Mouse (Mus musculus) midbrain, embryonic 10.5 days (tissue): Measurements from ENCODE around the gene Elmod3. TPM values are rescaled to one million over a fixed set of nuclear protein-coding genes. Genes with fewer than 3 reads are reported as not detected.

Source experiments
- DNase-seq: peaks from one replicate; pipeline ENCODE4 v3.0.0-alpha.2; 2017; ENCODE audit warnings: low spot score
- H3K27ac ChIP-seq: fragments of 300-500 bp; sonication (generic); replicated peaks from 2 replicates; pipeline ENCODE4 v1.5.1; 2016; ENCODE audit warnings: mild to moderate bottlenecking
- H3K27me3 ChIP-seq: fragments of 300-500 bp; sonication (generic); 2 replicates; pipeline ENCODE4 v1.6.1; 2016; ENCODE audit warnings: low read depth, mild to moderate bottlenecking; ENCODE audit not compliant: poor library complexity, severe bottlenecking
- H3K36me3 ChIP-seq: fragments of 300-500 bp; sonication (generic); 2 replicates; pipeline ENCODE4 v1.6.1; 2016; ENCODE audit warnings: mild to moderate bottlenecking, moderate library complexity
- H3K4me1 ChIP-seq: fragments of 300-500 bp; sonication (generic); 2 replicates; pipeline ENCODE4 v1.6.1; 2016
- H3K4me3 ChIP-seq: fragments of 300-500 bp; sonication (generic); 2 replicates; pipeline ENCODE4 v1.5.1; 2016; ENCODE audit warnings: mild to moderate bottlenecking, moderate library complexity
- H3K9me3 ChIP-seq: fragments of 300-500 bp; sonication (generic); replicated peaks from 2 replicates; pipeline ENCODE4 v1.6.1; 2016; ENCODE audit warnings: mild to moderate bottlenecking
- WGBS: fragments of 180-500 bp; shearing (Covaris S2); methylation state at CpG from one replicate; pipeline ENCODE4 v1.1.7; 2016; 5-methylcytosine and 5-hydroxymethylcytosine counted together
- polyA plus RNA-seq: library from polyadenylated mRNA; unstranded; fragments of >200 nt; fragmentation: Nextera tagmentation; extraction: Ambion mirVana; gene quantifications from 2 replicates; pipeline ENCODE4 v1.2.1, GENCODE M21; 2016

Elmod3 gene
- polyA plus RNA-seq, 1 experiment from 2014 or later, result 14.2 TPM

DNA sequence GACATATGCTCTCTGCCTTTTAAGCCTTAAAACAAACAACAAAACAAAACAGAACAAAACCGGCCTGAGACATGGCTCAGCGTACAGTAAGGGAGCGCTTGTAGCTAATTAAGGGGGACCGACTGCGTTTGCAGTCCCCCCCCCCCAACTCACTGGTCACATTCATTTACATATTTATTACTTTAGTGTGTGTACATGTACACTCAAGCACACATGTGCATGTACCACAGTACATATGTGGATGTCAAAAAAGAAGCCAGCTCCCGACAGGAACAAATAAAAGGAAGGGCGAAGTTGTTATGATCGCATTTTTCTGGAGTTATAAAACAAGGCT lies 45.2 kb downstream of the Elmod3 start:
- H3K27me3 ChIP-seq, result no peaks in the 10 kb centered on the region
- peak overlapping the region; percentile 55 for H3K4me3 ChIP-seq
- no peaks in the 10 kb centered on the region for H3K9me3 ChIP-seq
- H3K27ac ChIP-seq, result peak overlapping the region; percentile 89
- H3K36me3 ChIP-seq, result no peaks in the 10 kb centered on the region
- WGBS, result 22% methylated on average over 8 of the region's 8 CpGs
- no peak for DNase-seq
- H3K4me1 ChIP-seq, result peaks cover 31% of the 10 kb centered on the region

DNA sequence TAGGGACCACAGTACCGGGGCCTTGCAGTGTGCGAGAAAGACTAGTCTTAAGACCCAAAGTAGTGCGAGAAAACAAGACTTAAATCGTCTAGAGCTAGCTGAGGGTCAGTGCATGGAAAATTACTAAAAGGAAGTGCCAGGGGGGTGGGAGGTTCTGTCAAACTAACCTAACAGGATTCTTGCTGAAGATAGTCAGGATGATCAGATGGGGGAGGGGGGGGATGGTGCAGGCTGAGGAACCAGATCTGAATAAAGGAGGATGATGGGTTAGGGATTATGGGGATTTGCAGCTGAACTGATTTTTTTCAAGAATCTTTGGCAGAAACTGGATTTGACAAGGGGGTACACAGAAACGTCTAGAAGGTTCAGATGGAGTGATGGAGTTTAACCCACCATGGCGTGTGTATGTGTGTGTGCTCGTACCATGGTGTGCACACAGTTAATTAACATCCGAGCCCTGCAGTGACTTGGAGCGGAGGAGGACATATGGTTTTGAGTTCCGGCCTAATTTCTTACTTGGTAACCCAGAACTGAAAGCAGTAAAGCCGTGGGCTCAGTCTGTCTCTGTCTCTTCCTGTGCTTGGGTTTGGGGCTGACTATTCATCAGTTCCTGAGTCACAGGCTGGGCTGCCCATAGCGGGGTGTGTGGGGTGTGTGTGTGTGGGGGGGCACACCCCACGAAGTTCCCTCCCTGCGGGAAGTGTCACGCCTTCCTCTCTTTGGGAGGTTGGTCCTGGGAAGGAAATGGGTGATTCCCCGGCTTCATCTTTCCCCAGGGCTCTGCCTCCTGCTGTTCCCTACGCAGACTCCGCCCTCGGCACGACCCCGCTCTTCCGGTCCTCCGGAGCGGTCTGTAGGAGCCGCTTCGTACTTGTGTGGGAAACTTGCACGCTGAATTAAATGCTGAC lies 45.8 kb downstream of the Elmod3 start:
- H3K4me1 ChIP-seq, result peaks cover 31% of the 10 kb centered on the region
- H3K4me3 ChIP-seq, result peak overlapping the region; percentile 55
- DNase-seq, result peak; percentile 64
- H3K27ac ChIP-seq, result peak overlapping the region; percentile 89
- no peaks in the 10 kb centered on the region for H3K9me3 ChIP-seq
- H3K27me3 ChIP-seq, result no peaks in the 10 kb centered on the region
- H3K36me3 ChIP-seq, result no peaks in the 10 kb centered on the region
- WGBS, result 22% methylated on average over 27 of the region's 27 CpGs

DNA sequence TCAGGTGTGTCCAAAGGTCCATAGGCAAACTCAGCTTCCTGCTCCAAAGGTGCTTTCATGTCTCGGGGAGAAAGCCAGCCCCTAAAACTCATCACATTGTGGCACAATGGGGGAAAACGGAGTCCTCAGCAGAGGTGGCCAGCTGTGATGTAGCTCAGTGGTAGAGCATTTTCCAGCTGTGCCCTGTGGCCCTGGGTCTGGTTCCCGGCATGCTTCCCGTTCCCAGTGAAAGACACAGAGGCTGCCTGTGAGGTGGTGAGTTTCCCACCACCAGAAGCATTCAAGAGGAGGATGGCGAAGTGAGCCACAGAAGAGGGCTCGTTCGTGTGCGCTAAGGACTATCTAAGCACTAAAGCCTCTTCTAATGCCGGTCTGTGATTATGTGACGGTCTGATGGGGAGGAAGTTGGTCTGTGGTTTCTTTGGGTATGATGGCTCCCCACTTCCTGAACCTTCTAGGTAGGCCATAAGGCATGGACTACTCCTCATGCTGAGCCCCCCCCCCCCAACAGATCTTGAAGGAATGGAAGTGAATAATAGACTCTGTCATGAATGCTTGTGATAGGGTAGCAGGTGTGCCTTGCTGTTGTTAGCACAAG lies 47.6 kb downstream of the Elmod3 start:
- H3K27me3 ChIP-seq, result no peaks in the 10 kb centered on the region
- DNase-seq, result no peak
- no peaks in the 10 kb centered on the region for H3K9me3 ChIP-seq
- H3K4me1 ChIP-seq, result peaks cover 31% of the 10 kb centered on the region
- 86% methylated on average over 10 of the region's 10 CpGs for WGBS
- H3K27ac ChIP-seq, result peak overlapping the region; percentile 28; the same call in 1 of the 2 replicates
- H3K4me3 ChIP-seq, result no peak overlapping the region
- H3K36me3 ChIP-seq, result no peaks in the 10 kb centered on the region

DNA sequence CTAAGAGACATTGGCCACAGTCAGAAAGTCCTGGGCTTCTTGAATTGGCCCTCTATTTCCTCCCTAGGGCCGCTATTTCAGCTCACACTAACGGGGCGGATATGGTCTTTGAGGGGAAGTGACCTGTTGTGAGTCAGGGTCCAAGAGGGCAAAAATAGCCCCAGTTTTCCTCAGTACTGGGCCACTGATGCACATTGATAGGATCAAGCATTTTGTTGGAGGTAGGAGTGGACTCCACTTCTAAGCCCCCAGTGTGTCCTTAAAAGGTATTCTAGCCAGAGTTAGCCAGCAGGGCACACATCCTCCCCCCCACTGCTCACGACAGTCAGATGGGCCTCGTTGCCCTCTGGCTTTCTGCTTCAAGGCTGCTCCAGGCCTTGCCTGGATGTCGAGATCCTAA lies 48.2 kb downstream of the Elmod3 start:
- Histone ChIP-seq H3K27me3 (no peaks in the 10 kb centered on the region), H3K4me1 (peaks cover 31% of the 10 kb centered on the region), H3K4me3 (no peak overlapping the region), H3K36me3 (no peaks in the 10 kb centered on the region), H3K9me3 (no peaks in the 10 kb centered on the region), H3K27ac (no peak overlapping the region)
- no peak for DNase-seq
- 64% methylated on average over 6 of the region's 6 CpGs for WGBS

DNA sequence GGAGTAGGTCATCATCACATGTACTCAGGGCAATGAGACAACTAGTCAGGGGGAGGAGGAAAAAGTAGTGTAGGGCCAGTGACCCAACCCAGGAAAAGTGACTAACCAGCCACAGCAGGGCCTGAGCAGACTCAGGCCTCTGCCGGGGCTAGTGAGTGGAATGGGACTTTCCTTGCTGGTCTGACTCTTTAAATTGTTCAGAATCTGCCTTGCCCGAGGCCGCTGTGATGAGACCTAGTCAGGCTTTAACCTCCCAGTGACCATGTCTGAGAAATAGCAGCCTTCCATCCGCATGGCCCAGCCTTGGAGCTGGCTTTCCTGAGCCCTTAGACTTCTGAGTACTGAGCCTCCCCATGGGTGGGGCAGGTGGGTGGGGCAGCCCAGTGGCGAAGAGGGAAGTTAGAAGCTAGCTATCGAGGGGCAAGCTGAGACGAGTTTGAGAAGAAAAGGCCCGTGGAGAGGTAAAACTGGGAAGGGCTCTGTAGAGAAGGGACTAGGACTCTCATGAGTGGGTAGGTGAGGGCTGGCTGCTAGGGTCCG lies 49.1 kb downstream of the Elmod3 start:
- H3K27me3 ChIP-seq, result peaks cover 3% of the 10 kb centered on the region; the same call in 1 of the 2 replicates
- no peaks in the 10 kb centered on the region for H3K36me3 ChIP-seq
- no peak for DNase-seq
- H3K9me3 ChIP-seq, result no peaks in the 10 kb centered on the region
- H3K4me3 ChIP-seq, result no peak overlapping the region
- 75% methylated on average over 9 of the region's 9 CpGs for WGBS
- no peak overlapping the region for H3K27ac ChIP-seq
- peaks cover 38% of the 10 kb centered on the region for H3K4me1 ChIP-seq

DNA sequence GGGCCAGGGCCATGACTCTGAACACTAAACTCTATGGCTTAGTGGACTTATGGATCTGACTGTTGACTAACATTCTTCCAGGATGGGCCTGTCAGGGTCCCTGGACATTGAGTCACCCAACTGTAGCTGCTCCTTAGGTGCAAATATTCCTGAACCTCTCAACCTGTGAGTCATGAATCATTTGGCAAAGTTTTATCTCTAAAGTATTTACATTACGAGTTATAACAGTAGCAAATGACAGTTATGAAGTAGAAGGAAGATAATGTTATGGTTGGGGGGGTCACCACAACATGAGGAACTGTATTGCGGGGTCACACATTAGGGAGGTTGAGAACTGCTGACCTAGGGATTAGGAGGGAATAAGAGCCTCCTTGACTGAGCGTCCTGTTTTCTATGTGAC lies 50.4 kb downstream of the Elmod3 start:
- Histone ChIP-seq H3K36me3 (no peaks in the 10 kb centered on the region), H3K4me3 (no peak overlapping the region), H3K9me3 (no peaks in the 10 kb centered on the region), H3K27me3 (peaks cover 4% of the 10 kb centered on the region; the same call in 1 of the 2 replicates), H3K27ac (no peak overlapping the region), H3K4me1 (peaks cover 39% of the 10 kb centered on the region)
- no peak for DNase-seq
- WGBS, result 90% methylated on average over 3 of the region's 3 CpGs

DNA sequence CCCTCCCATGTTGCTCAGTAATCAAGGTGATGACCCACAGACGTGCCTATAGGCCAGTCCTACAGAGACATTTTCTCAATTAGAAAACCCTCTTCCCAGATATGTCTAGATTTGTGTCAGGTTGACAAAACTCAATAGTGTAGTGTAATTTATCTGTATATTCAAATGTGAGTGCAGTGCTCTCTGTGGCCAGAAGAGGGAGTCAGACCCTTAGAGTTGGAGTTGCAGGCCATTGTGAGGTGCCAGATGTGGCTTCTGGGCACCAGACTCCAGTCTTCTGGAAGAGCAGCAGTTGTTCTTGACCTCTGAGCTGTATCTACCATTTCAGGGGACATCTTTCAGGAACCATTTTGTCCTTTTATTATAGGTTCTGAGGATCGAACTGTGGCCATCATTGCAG lies 51.1 kb downstream of the Elmod3 start:
- no peak overlapping the region for H3K27ac ChIP-seq
- peaks cover 4% of the 10 kb centered on the region; the same call in 1 of the 2 replicates for H3K27me3 ChIP-seq
- peaks cover 31% of the 10 kb centered on the region for H3K4me1 ChIP-seq
- no peak overlapping the region for H3K4me3 ChIP-seq
- 91% methylated on average over 2 of the region's 2 CpGs for WGBS
- no peaks in the 10 kb centered on the region for H3K36me3 ChIP-seq
- no peaks in the 10 kb centered on the region for H3K9me3 ChIP-seq
- DNase-seq, result no peak

DNA sequence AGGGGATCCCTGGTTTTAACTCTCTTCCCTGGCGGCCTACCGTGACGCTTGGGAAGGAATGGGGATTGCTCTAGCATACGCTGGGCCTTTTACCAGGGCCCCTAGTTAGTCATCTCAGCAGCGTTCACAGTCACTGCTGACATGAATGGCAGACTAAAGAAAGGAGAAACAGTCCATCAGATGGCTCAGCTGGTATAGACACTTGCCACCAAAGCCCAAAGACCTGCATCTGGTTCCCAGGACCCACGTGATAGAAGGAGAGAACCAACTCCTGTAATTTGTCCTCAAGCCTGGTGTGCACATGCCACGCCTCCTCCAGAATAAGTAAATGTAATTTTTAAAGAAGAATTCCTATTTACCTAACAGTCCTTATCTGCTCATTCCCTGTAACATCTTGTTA lies 52.8 kb downstream of the Elmod3 start:
- Histone ChIP-seq H3K27ac (no peak overlapping the region), H3K4me1 (peaks cover 18% of the 10 kb centered on the region), H3K36me3 (no peaks in the 10 kb centered on the region), H3K9me3 (no peaks in the 10 kb centered on the region), H3K4me3 (no peak overlapping the region), H3K27me3 (peaks cover 4% of the 10 kb centered on the region; the same call in 1 of the 2 replicates)
- no peak for DNase-seq
- WGBS, result 48% methylated on average over 7 of the region's 7 CpGs

DNA sequence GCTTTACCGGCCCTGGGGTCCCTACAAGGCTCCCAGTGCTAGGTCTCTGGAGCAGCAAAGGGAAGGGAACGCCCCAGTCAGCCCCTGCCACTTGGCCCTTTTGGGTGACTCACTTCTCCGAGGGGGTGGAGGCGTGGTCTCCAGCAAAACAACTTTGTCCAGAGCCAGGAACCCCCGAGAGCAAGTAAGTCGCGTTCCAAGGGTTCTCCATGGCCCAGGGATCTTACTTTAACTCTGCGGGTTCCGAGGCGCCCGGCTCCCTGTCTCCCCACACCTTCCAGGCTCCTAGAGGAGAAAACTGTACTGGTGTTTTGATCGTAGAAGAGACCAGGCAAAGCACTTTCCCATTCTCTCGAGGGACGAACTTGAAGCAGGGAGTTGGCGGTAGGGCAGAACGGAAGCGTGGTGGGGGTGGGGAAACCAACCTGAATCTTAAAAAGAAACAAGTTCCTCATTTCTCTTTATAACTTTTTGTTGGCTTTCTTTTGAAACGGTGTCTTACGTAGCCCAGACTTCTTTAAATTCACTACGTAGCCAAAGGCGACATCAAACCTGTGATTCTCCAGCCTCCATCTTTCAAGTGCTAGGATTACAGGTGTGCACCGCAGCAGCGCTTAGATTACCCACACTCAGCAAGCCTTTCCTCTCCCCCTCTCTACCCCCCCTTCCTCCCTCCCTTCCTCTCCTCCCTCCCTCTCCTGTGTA lies 53.8 kb downstream of the Elmod3 start, which contains the start of gene Capg:
Gene Capg, plus strand, starts transcription at position 109 of the 705 bp plus-strand sequence.
- Histone ChIP-seq H3K27me3 (peaks cover 4% of the 10 kb centered on the region; the same call in 1 of the 2 replicates), H3K4me3 (peak within 1 kb of the TSS; percentile 34), H3K9me3 (no peaks in the 10 kb centered on the region), H3K27ac (peak within 1 kb of the TSS; percentile 46; the same call in 1 of the 2 replicates), H3K36me3 (no peaks in the 10 kb centered on the region), H3K4me1 (peaks cover 16% of the 10 kb centered on the region)
- WGBS, result 17% methylated on average over 23 of the region's 23 CpGs
- DNase-seq, result no peak

DNA sequence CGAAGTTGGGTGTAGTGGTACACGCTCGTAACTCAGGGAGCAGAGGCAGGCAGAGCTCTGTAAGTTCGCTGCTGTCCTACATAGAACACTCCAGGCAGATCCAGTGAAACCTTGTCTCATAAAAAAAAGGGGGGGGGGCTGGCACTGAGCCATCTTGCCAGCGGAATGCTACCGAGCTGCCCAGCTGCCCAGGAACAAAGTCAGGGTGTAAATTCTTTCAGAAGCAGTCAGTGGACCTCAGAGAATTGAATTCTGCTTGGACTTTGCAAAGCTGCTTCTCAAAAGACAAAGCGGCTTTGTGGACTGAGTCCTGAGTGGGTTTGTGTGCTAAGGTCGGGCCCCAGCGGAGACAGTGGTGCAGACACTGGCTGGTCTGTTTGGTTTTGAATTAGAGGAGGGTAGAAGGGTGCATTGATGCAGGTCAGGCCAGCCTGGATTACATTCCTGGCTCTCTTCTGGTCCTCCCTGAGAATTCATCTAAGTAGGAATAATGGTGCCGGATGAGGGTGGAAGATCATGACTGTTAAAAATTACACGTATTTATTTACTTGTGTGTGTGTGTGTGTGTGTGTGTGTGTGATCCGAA lies 54.9 kb downstream of the Elmod3 start:
- Histone ChIP-seq H3K9me3 (no peaks in the 10 kb centered on the region), H3K4me3 (no peak overlapping the region), H3K36me3 (no peaks in the 10 kb centered on the region), H3K27me3 (peaks cover 4% of the 10 kb centered on the region; the same call in 1 of the 2 replicates), H3K4me1 (peaks cover 23% of the 10 kb centered on the region), H3K27ac (no peak overlapping the region)
- 83% methylated on average over 12 of the region's 12 CpGs for WGBS
- DNase-seq, result no peak

DNA sequence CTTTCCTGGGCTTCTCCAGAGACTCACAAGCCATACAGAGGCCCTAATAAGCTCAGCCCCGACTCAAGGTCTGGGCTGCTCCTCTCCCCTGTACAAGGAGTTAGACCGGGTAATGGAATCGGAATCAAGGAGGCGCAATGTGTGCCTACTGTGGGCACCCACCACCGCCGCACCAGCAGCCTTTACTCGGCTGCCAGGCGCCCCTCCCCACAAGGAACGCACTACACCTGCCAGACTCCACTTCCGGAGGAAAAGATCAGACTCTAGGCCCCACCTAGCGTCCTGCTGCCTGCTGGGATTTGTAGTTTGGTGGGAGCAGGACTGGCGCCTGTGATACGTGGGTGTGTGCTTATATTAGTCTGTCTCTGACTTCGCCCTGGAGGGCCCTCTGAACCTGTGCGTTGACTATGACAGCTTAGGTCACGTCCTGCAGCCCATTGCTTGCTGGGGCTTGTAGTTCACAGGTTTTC lies 59.6 kb downstream of the Elmod3 start:
- Histone ChIP-seq H3K27me3 (no peaks in the 10 kb centered on the region), H3K27ac (peak overlapping the region; percentile 86), H3K4me3 (peak overlapping the region; percentile 66), H3K4me1 (peaks cover 26% of the 10 kb centered on the region), H3K36me3 (no peaks in the 10 kb centered on the region), H3K9me3 (no peaks in the 10 kb centered on the region)
- WGBS, result 3% methylated on average over 16 of the region's 16 CpGs
- DNase-seq, result peak; percentile 72

DNA sequence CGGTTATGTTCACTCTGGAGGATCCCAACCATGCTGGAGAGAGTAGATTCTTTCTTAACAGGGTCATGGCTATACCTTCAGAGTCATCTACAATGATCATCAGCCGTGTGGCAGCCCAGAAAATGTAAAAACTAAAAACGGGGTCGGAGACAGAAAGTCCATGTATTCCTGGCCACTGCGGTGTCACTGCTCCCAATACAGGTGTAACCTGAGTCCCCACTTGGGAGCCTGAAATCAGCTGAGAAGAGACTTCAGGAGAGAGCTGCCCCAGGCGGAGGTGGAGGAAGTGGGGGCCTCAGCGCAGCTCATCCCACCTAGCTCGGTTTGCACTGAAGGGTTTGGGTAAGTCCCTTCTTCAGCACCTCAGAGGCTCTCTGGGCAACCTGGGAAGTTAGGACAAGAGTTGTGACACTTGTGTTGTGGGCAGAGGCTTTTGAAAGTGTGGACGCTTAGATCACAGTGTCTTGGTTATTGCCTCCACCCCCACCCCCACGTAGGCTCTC lies 60.2 kb downstream of the Elmod3 start:
- 49% methylated on average over 10 of the region's 10 CpGs for WGBS
- DNase-seq, result no peak
- H3K27me3 ChIP-seq, result no peaks in the 10 kb centered on the region
- H3K9me3 ChIP-seq, result no peaks in the 10 kb centered on the region
- H3K4me1 ChIP-seq, result peaks cover 24% of the 10 kb centered on the region
- H3K27ac ChIP-seq, result peak overlapping the region; percentile 86
- no peaks in the 10 kb centered on the region for H3K36me3 ChIP-seq
- H3K4me3 ChIP-seq, result peak overlapping the region; percentile 66
